Mouse (Mus musculus) liver, postnatal 0 days (tissue): ENCODE measurements around the gene Srarp. TPM values are rescaled to one million over a fixed set of nuclear protein-coding genes. Genes with fewer than 3 reads are reported as not detected.

ENCODE experiments used
- ATAC-seq: fragments of 200-750 bp; cut with Nextera tagmentation; 2 replicates; pipeline ENCODE4 v1.8.0; 2017; ENCODE audit warnings: mild to moderate bottlenecking, moderate library complexity
- DNase-seq: peaks from one replicate; pipeline ENCODE4 v3.0.0-alpha.2; 2016
- H3K27ac ChIP-seq: fragments of 300-500 bp; sonication (generic); 2 replicates; pipeline ENCODE4 v1.5.1; 2014; ENCODE audit warnings: antibody characterized with exemption, moderate library complexity, mild to moderate bottlenecking, low read depth
- H3K27me3 ChIP-seq: fragments of 300-500 bp; sonication (generic); 2 replicates; pipeline ENCODE4 v1.6.1; 2014; ENCODE audit warnings: low read length, control low read depth, mixed read lengths; ENCODE audit not compliant: insufficient read depth
- H3K36me3 ChIP-seq: fragments of 300-500 bp; sonication (generic); replicated peaks from 2 replicates; pipeline ENCODE4 v1.6.1; 2014; ENCODE audit warnings: mild to moderate bottlenecking, control low read depth, low read length, moderate library complexity, mixed read lengths; ENCODE audit not compliant: insufficient read depth
- H3K4me1 ChIP-seq: fragments of 300-500 bp; sonication (generic); 2 replicates; pipeline ENCODE4 v1.6.1; 2014; ENCODE audit warnings: antibody characterized with exemption, mild to moderate bottlenecking, control low read depth; ENCODE audit not compliant: insufficient read depth
- H3K4me2 ChIP-seq: fragments of 300-500 bp; sonication (generic); 2 replicates; pipeline ENCODE4 v1.6.1; 2014; ENCODE audit warnings: low read depth, mild to moderate bottlenecking, low read length, moderate library complexity, mixed read lengths
- H3K4me3 ChIP-seq: fragments of 300-500 bp; sonication (generic); 2 replicates; pipeline ENCODE4 v1.5.1; 2014; ENCODE audit warnings: low read depth, low read length
- H3K9ac ChIP-seq: fragments of 300-500 bp; sonication (generic); replicated peaks from 2 replicates; pipeline ENCODE4 v1.6.1; 2014; ENCODE audit warnings: mild to moderate bottlenecking, moderate library complexity
- H3K9me3 ChIP-seq: fragments of 300-500 bp; sonication (generic); 2 replicates; pipeline ENCODE4 v1.6.1; 2016; ENCODE audit warnings: mild to moderate bottlenecking, control low read depth, low read length, mixed read lengths
- CTCF ChIP-seq: sonication (generic); IDR thresholded peaks from 2 replicates; pipeline ENCODE4 v1.5.1; 2016; ENCODE audit warnings: antibody characterized with exemption, low read depth
- EP300 ChIP-seq: IDR thresholded peaks from 2 replicates; pipeline ENCODE4 v1.6.1; 2016; ENCODE audit warnings: antibody characterized with exemption, low read depth, mild to moderate bottlenecking
- WGBS: fragments of 180-500 bp; shearing (Covaris S2); extraction: QIAGEN DNeasy Blood & Tissue Kit; methylation state at CpG from one replicate; pipeline ENCODE4 v1.1.7; 2014; ENCODE audit not compliant: insufficient replicate concordance; 5-methylcytosine and 5-hydroxymethylcytosine counted together
- polyA plus RNA-seq: library from polyadenylated mRNA; unstranded; fragments of >200 nt; fragmentation: Nextera tagmentation; extraction: Ambion mirVana; gene quantifications from 2 replicates; pipeline ENCODE4 v1.2.1, GENCODE M21; 2015

The Srarp gene
- polyA plus RNA-seq, 1 experiment from 2014 or later, result not detected

DNA sequence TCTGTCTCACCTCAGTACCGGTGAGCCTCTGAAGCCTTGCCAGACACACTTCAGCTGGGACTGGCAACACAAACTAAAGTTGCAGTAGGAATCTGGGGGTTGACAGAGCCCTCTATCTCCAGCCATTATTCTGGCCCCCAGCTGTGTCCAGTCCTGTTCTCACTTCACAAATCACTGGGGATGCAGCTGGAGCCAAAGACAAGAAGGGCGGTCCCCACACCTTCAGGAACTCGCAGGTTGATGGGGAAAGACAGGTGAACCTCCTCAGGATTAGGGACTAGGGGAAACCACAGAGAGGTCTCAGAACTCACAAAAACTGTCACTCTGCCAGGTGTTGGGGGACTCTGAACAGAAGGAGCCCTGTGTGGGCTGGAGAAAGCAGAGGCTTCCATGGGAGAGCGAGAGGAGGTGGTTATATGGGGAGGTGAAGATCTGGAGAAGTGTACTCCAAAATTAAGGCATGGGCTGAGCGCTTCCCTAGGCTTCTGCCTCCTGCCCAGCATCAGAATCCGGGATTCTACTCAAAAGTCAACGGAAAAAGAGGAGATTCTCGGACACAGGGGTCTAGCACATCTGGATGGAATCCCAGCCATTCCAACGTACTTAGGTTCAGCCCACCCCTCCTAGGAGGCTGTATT, 15.6 kb downstream of the Srarp start, which contains the start of gene Hspb7:
Gene Hspb7, plus strand, starts transcription at position 588 of the 638 bp plus-strand sequence.
- TF ChIP-seq EP300 (no peak), CTCF (no peak)
- ATAC-seq (no peak), DNase-seq (no peak)
- no peak within 1 kb of the TSS for H3K4me2 ChIP-seq
- H3K4me1 ChIP-seq, result no peaks in the 10 kb centered on the region; the same call in 1 of the 2 replicates
- H3K36me3 ChIP-seq, result no peaks in the 10 kb centered on the region
- peaks cover 12% of the 10 kb centered on the region; the same call in 1 of the 2 replicates for H3K27me3 ChIP-seq
- no peaks in the 10 kb centered on the region for H3K9me3 ChIP-seq
- no peak within 1 kb of the TSS for H3K9ac ChIP-seq
- WGBS, result 58% methylated on average over 9 of the region's 9 CpGs
- no peak within 1 kb of the TSS for H3K27ac ChIP-seq
- no peak within 1 kb of the TSS for H3K4me3 ChIP-seq

DNA sequence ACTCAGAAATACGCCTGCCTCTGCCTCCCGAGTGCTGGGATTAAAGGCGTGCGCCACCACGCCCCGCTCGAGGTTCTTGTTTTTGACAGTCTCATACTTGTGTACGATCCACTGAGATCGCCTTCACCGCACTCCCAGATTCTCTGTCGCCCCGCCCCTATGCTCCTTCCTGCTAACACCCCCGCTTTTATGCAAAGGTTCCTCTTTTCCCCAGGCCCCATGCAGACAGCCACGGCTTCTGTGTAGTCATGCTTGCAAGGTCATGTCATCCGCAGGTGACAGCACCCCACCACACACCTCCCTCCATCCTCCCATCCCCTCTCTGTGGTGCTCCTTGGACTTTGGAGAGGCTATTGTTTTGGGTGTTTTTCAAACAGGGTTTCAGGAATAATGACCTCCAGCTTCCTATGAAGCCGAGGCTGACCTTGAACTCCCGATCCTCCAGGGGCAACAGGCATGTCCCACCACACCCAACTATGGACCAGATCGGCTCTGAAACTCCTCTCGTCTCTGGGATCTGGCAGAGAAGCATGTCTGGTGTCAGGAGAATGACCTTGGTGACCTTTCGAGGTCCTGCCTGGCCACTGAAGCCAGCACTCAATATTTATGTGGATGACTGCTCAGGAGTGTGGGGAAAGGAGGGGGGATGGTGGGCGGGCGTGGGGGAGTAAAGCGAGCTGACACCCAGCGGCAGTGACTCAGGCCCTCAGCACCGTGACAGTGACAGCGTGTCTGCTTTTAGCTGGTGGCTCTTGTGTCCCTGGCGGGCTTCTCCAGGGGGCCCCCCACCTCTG, 16.3 kb downstream of the Srarp start:
- DNase-seq, result peak; percentile 54

GRCm38 (mm10) chr4:141415924-141416323, 20.0 kb downstream of the Srarp start, which contains the start of gene Clcnkb:
Gene Clcnkb (minus strand): TSS chr4:141416014.
- Histone ChIP-seq H3K9ac (no peak within 1 kb of the TSS), H3K36me3 (no peaks in the 10 kb centered on the region), H3K4me3 (no peak within 1 kb of the TSS), H3K27ac (no peak within 1 kb of the TSS), H3K27me3 (no peaks in the 10 kb centered on the region), H3K4me2 (no peak within 1 kb of the TSS), H3K4me1 (no peaks in the 10 kb centered on the region; the same call in 1 of the 2 replicates), H3K9me3 (no peaks in the 10 kb centered on the region)
- TF ChIP-seq CTCF (no peak), EP300 (no peak)
- no peak for DNase-seq
- no peak for ATAC-seq
- 63% methylated on average over 7 of the region's 7 CpGs for WGBS

More for the DNA sequence above, 16.3 kb downstream of the Srarp start:
- peak; percentile 41 for ATAC-seq
- H3K36me3 ChIP-seq, result no peaks in the 10 kb centered on the region
- no peaks in the 10 kb centered on the region; the same call in 1 of the 2 replicates for H3K4me1 ChIP-seq
- H3K9ac ChIP-seq, result no peak overlapping the region
- TF ChIP-seq EP300 (no peak), CTCF (no peak)
- H3K27me3 ChIP-seq, result 0 out of 2 replicates have a peak, but pooled peaks cover 6% of the 10 kb centered on the region
- no peak overlapping the region for H3K27ac ChIP-seq
- no peaks in the 10 kb centered on the region for H3K9me3 ChIP-seq
- 24% methylated on average over 27 of the region's 27 CpGs for WGBS
- H3K4me3 ChIP-seq, result no peak overlapping the region
- H3K4me2 ChIP-seq, result no peak overlapping the region

GRCm38 (mm10) chr4:141411430-141411992, 24.4 kb downstream of the Srarp start:
- DNase-seq (no peak), ATAC-seq (no peak)
- Histone ChIP-seq H3K4me1 (no peaks in the 10 kb centered on the region), H3K27ac (no peak overlapping the region), H3K36me3 (no peaks in the 10 kb centered on the region), H3K4me3 (no peak overlapping the region), H3K4me2 (no peak overlapping the region), H3K9ac (no peak overlapping the region), H3K27me3 (no peaks in the 10 kb centered on the region), H3K9me3 (no peaks in the 10 kb centered on the region)
- TF ChIP-seq EP300 (no peak), CTCF (peak; percentile 40)
- 26% methylated on average over 22 of the region's 22 CpGs for WGBS

GRCm38 (mm10) chr4:141408577-141408976, 27.3 kb downstream of the Srarp start:
- DNase-seq (no peak), ATAC-seq (no peak)
- no peak for TF ChIP-seq EP300
- no peak for TF ChIP-seq CTCF
- WGBS, result 76% methylated on average over 3 of the region's 3 CpGs
- no peaks in the 10 kb centered on the region for H3K4me1 ChIP-seq
- no peaks in the 10 kb centered on the region for H3K36me3 ChIP-seq
- H3K9me3 ChIP-seq, result no peaks in the 10 kb centered on the region
- no peak overlapping the region for H3K4me2 ChIP-seq
- 0 out of 2 replicates have a peak, but pooled peaks cover 7% of the 10 kb centered on the region for H3K27me3 ChIP-seq
- no peak overlapping the region for H3K27ac ChIP-seq
- no peak overlapping the region for H3K4me3 ChIP-seq
- no peak overlapping the region for H3K9ac ChIP-seq
